Mouse (Mus musculus): ENCODE results near the gene Olfr1451.
"Not testable (repeated sequence)": the region's sequence is repeated elsewhere in the genome, so short reads cannot be mapped to it uniquely, and the experiment has no call there.

The Olfr1451 gene

DNA sequence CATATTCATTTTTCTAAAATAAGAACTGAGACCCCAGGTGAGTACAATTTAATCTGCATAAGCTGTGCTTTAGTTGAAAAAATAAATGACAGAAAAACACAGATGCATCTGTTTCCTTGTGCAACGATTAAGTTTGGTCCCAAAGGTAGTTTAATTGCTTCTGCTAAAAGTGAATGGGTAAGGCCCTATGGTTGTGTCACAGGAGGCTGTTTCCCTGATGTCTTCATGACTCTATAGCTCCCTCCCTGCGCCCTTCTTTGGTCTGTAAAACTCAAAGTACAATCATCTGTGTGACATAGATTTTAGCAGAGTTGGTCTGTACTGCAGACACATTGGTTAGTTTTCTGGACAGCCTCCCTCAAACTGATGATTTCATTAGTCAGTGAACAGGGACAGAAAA lies at the start of gene Olfr1451:
Gene Olfr1451, plus strand, starts transcription at position 301 of the 400 bp plus-strand sequence.
- in situ Hi-C loops (cut with MboI, MseI): no loop called here

DNA sequence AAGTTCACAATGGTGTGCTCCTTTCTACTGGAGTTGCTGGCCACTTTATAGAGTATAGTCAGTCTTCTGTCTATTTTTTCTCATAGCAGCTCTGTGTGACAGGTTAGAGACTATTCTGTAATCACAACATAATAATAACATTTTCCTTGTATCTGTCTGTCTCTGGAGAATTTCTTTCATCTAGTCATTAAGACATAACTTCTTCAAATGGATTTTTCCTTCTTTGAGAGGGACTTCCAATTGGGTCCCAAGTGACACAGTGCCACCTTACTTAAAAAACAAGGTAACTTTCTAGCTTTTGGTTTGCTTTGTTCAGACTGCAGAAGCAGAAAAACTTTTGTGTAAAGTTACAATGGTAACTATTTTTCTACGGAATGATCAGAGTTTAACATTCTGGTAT lies 44.9 kb upstream of the Olfr1451 start, which contains the start of gene Olfr1450:
Gene Olfr1450, plus strand, starts transcription at position 301 of the 400 bp plus-strand sequence.
- in situ Hi-C loops (cut with MboI, MseI): no loop called here

DNA sequence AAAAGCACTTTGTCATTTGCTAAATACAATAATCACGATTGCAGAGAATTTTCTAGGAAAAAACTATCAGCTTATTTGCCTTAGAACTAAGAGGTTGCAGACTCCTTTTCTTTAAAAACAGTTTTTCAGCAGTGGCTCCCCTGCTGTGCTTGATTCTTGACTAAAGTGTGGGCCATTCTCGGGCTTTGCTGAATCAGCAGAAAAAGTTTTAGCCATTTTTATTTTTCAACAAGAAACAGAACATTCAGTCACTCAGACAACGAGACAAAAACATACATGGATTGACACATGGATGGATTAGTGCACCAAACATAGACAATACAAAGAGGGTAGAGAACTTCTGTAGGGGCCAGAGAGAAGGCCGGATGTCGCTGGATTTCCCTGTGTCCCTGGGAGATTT lies 24.7 kb upstream of the Olfr1451 start:
- in situ Hi-C loops (cut with MboI, MseI): not testable (repeated sequence)

DNA sequence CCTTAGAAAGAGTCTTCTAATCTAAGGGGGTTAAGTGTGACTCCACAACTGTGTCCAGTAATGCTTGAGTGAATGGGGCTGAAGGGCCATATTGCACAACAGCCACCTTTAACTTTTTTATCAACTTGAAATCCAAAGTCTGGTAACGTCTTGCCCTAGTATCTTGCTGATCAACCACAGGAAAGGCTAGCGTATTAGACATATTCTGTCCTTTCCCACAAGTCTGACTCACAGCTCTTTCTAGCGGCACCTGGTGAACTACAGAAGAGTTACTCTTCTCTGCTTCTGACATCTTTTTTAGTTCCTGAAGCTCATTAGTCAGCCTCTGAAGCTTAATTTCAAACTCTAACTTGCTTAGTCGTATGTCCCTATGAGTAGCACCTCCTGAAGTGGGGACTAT lies 2.5 kb upstream of the Olfr1451 start:
- in situ Hi-C loops (cut with MboI, MseI): not testable (repeated sequence)

- in situ Hi-C loops (cut with MboI, MseI): no loop called here
Observed at GRCm38 (mm10) chr19:13028227-13028626, 33.4 kb downstream of the Olfr1451 start, which contains the start of gene Olfr1453. Gene Olfr1453, minus strand, starts transcription at chr19:13028327.

All from T-helper 2 cell (primary cell).